Mouse (Mus musculus): ENCODE measurements around the gene Slfn3. TPM values are rescaled to one million over a fixed set of nuclear protein-coding genes. Genes with fewer than 3 reads are reported as not detected.

Slfn3 gene
- total RNA-seq, 2 experiments from 2014 or later = 0.26 to 0.32 TPM

Other genes starting within 250 kb of the Slfn3 start
- gene Slfn5, start 240.0 kb upstream of the Slfn3 start, total RNA-seq (2021) = 1 to 10 TPM; 3.2 to 4.6 TPM
- gene Slfn9, start 199.5 kb upstream of the Slfn3 start, total RNA-seq (2021) = under 1 TPM; 0.72 to 0.81 TPM
- under 1 TPM; 0.57 to 0.58 TPM for gene Slfn8, start 170.5 kb upstream of the Slfn3 start, total RNA-seq (2021)
- gene Slfn2, start 126.2 kb upstream of the Slfn3 start, total RNA-seq (2021) = under 1 TPM; 0.31 to 0.51 TPM
- not detected for gene Slfn1, start 74.5 kb upstream of the Slfn3 start, total RNA-seq (2021)
- under 1 TPM in 1 of 2 experiments, not detected in 1; 0.17 TPM for gene Slfn4, start 16.1 kb upstream of the Slfn3 start, total RNA-seq (2021)
- not detected for gene Slfn14, start 95.4 kb downstream of the Slfn3 start, total RNA-seq (2021)
- gene Ap2b1, start 107.7 kb downstream of the Slfn3 start, total RNA-seq (2021) = 100 to 1,000 TPM; 352 to 359 TPM
- gene Pex12, start 111.3 kb downstream of the Slfn3 start, total RNA-seq (2021) = 10 to 100 TPM in 1 of 2 experiments, 1 to 10 TPM in 1; 9.2 to 10.7 TPM
- 100 to 1,000 TPM; 219 to 224 TPM for gene Rasl10b, start 217.8 kb downstream of the Slfn3 start, total RNA-seq (2021)
- 1 to 10 TPM in 1 of 2 experiments, under 1 TPM in 1; 0.29 to 1.0 TPM for gene Gas2l2, start 238.1 kb downstream of the Slfn3 start, total RNA-seq (2021)
- not detected for gene 1700020L24Rik, start 246.3 kb downstream of the Slfn3 start, total RNA-seq (2021)